Mouse (Mus musculus) thymus, adult 2 months (tissue): Measurements from ENCODE around the gene Slc34a2.

Experiments
- CTCF ChIP-seq: fragments of 200-500 bp; IDR thresholded peaks from 2 replicates; pipeline ENCODE4 v1.5.1; 2012; ENCODE audit warnings: mild to moderate bottlenecking, control low read depth, low read length, moderate library complexity, borderline replicate concordance; ENCODE audit not compliant: control insufficient read depth, poor library complexity, insufficient read depth; ENCODE audit errors: extremely low read depth
- POLR2A ChIP-seq: fragments of 200-500 bp; IDR thresholded peaks from 2 replicates; pipeline ENCODE4 v1.6.1; 2012; ENCODE audit warnings: mild to moderate bottlenecking, low read length, control low read depth, moderate library complexity; ENCODE audit not compliant: control insufficient read depth, poor library complexity, insufficient read depth; ENCODE audit errors: extremely low read depth

DNA sequence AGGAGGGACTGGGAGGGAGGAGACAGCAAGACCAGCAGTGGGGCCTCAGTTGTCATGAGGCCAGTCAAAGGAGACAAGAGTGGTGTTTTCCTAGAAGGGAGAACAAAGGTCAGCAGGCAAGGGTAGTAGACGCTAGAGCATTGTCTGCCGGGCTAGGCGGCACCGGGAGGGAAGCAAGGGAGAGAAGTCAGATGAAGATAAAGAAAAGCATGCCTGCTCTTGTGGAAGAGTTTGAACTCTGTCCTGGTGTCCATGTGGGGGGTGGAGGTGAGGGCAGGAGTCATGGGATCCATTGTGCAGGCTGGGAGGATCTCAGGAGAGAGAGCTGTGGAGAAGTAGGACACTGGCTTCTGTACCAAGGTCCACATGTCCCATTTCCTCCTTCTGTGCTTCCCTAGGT, 40.6 kb downstream of the Slc34a2 start:
- no peak for TF ChIP-seq CTCF
- no peak for TF ChIP-seq POLR2A
